Mouse (Mus musculus) liver, embryonic 16.5 days (tissue): ENCODE results near the gene Emilin2. TPM values are rescaled to one million over a fixed set of nuclear protein-coding genes. Genes with fewer than 3 reads are reported as not detected.

Source experiments
- ATAC-seq: fragments of 200-750 bp; cut with Nextera tagmentation; 2 replicates; pipeline ENCODE4 v1.8.0; 2017; ENCODE audit warnings: low read depth, mild to moderate bottlenecking, moderate number of reproducible peaks, moderate library complexity
- H3K27ac ChIP-seq: fragments of 300-500 bp; sonication (generic); 2 replicates; pipeline ENCODE4 v1.5.1; 2014; ENCODE audit warnings: mild to moderate bottlenecking, low read length
- H3K27me3 ChIP-seq: fragments of 300-500 bp; sonication (generic); 2 replicates; pipeline ENCODE4 v1.6.1; 2014; ENCODE audit warnings: low read depth, low read length, mixed read lengths; ENCODE audit not compliant: control insufficient read depth, insufficient read depth
- H3K36me3 ChIP-seq: fragments of 300-500 bp; sonication (generic); 2 replicates; pipeline ENCODE4 v1.6.1; 2014; ENCODE audit warnings: mild to moderate bottlenecking; ENCODE audit not compliant: control insufficient read depth, insufficient read depth
- H3K4me1 ChIP-seq: fragments of 300-500 bp; sonication (generic); 2 replicates; pipeline ENCODE4 v1.6.1; 2014; ENCODE audit warnings: low read depth, low read length, mixed read lengths; ENCODE audit not compliant: control insufficient read depth
- H3K4me2 ChIP-seq: fragments of 300-500 bp; sonication (generic); 2 replicates; pipeline ENCODE4 v1.6.1; 2014; ENCODE audit warnings: low read depth, low read length, mixed read lengths
- H3K4me3 ChIP-seq: fragments of 300-500 bp; sonication (generic); 2 replicates; pipeline ENCODE4 v1.5.1; 2014; ENCODE audit warnings: low read depth, mild to moderate bottlenecking, low read length
- H3K9ac ChIP-seq: fragments of 300-500 bp; sonication (generic); 2 replicates; pipeline ENCODE4 v1.6.1; 2014; ENCODE audit warnings: low read depth, low read length
- H3K9me3 ChIP-seq: fragments of 300-500 bp; sonication (generic); replicated peaks from 2 replicates; pipeline ENCODE4 v1.6.1; 2016; ENCODE audit warnings: low read length; ENCODE audit not compliant: control insufficient read depth
- WGBS: fragments of 180-500 bp; shearing (Covaris S2); extraction: QIAGEN DNeasy Blood & Tissue Kit; methylation state at CpG from one replicate; pipeline ENCODE4 v1.1.7; 2014; ENCODE audit not compliant: insufficient replicate concordance; 5-methylcytosine and 5-hydroxymethylcytosine counted together
- polyA plus RNA-seq: library from polyadenylated mRNA; unstranded; fragments of >200 nt; fragmentation: Nextera tagmentation; extraction: Ambion mirVana; gene quantifications from 2 replicates; pipeline ENCODE4 v1.2.1, GENCODE M21; 2015

The Emilin2 gene
- polyA plus RNA-seq, 1 experiment from 2014 or later = 20.0 TPM

GRCm38 (mm10) chr17:71291897-71292420 is 19.8 kb downstream of the Emilin2 start:
- Histone ChIP-seq H3K9me3 (no peaks in the 10 kb centered on the region), H3K4me2 (0 out of 2 replicates have a peak overlapping the region, but pooled peaks have one; percentile 43), H3K27me3 (no peaks in the 10 kb centered on the region), H3K4me3 (no peak overlapping the region), H3K27ac (peak overlapping the region; percentile 93), H3K9ac (no peak overlapping the region), H3K36me3 (no peaks in the 10 kb centered on the region), H3K4me1 (peaks cover 79% of the 10 kb centered on the region)
- ATAC-seq = no peak
- WGBS = 45% methylated on average over 6 of the region's 6 CpGs

DNA sequence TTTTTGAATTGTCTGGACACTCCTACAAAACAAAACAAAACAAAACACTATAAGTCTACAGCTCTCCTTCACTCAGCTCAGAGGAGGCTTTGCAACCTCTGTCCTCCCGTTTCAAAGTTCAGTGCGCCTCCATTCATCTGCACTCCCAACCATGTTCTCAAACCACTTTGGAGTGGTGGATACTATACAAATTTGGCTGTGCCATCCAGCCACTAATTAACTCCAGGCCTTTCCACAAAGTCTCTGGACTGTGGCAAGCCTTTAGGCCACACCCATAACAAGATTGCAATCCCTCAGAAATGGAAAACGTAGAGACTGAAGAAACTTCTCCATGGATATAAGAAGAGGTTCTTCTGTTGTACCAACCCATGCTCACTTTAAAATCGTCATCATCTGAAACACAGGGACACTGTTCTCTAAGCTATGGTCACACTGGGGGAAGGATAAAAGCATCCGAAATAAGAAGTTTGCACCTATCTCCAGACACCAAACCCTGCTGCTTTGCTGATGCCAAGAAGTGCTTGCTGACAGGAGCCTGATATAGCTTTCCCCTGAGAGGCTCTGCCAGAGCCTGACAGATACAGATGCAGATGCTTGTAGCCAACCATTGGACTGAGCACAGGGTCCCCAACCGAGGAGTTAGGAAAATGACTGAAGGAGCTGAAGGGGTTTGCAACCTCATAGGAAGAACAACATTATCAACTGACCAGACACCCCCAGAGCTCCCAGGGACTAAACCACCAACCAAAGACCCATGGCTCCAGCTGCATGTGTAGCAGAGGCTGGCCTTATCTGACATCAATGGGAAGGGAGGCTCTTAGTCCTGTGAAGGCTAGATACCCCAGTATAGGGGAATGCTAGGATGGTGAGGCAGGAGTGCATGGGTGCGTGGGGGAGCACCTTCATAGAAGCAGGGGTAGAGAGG is 21.0 kb downstream of the Emilin2 start:
- ATAC-seq = peak; percentile 84
- H3K27me3 ChIP-seq = no peaks in the 10 kb centered on the region
- no peaks in the 10 kb centered on the region for H3K36me3 ChIP-seq
- H3K4me2 ChIP-seq = peak overlapping the region; percentile 43
- peaks cover 88% of the 10 kb centered on the region for H3K4me1 ChIP-seq
- H3K4me3 ChIP-seq = no peak overlapping the region
- peak overlapping the region; percentile 93 for H3K27ac ChIP-seq
- H3K9ac ChIP-seq = peak overlapping the region; percentile 23; the same call in 1 of the 2 replicates
- no peaks in the 10 kb centered on the region for H3K9me3 ChIP-seq
- 31% methylated on average over 7 of the region's 7 CpGs for WGBS

DNA sequence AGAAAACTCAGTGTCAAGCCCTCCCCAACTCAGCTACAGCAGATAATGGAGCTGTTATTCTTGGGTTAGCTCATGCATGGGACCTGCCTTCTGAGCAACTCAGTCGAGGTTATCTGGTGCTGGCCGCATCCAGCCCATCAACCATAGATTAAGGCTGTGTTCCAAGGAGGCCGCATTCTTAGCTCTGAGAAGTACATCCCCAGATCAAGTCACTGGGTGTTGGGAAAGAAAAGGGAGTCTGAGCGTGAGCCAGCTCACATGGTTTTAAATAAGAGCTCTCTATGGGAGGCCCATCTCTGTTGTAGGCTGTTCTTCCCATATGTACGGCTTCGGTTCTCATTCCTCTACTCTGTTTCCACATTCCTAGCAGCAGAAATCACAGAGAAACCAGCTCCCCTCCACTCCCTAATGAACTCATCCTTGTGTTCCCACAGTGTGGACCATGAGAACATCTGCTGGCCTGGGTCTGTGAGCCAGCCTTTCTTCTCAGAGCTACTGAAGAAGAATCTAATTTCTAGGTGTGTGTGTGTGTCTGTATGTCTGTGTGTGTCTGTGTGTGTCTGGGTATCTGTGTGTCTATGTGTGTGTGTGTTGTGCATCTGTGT is 22.1 kb downstream of the Emilin2 start:
- Histone ChIP-seq H3K4me2 (peak overlapping the region; percentile 7; the same call in 1 of the 2 replicates), H3K27me3 (no peaks in the 10 kb centered on the region), H3K36me3 (no peaks in the 10 kb centered on the region), H3K4me3 (no peak overlapping the region), H3K9me3 (no peaks in the 10 kb centered on the region), H3K9ac (peak overlapping the region; percentile 33; the same call in 1 of the 2 replicates), H3K27ac (peak overlapping the region; percentile 93), H3K4me1 (peaks cover 92% of the 10 kb centered on the region)
- WGBS = 36% methylated on average over 6 of the region's 6 CpGs
- peak; percentile 61 for ATAC-seq

GRCm38 (mm10) chr17:71288808-71289548 is 22.8 kb downstream of the Emilin2 start:
- Histone ChIP-seq H3K36me3 (no peaks in the 10 kb centered on the region), H3K9me3 (no peaks in the 10 kb centered on the region), H3K27me3 (no peaks in the 10 kb centered on the region), H3K4me2 (no peak overlapping the region), H3K4me1 (peaks cover 88% of the 10 kb centered on the region), H3K9ac (no peak overlapping the region), H3K4me3 (no peak overlapping the region), H3K27ac (peak overlapping the region; percentile 93)
- 67% methylated on average over 10 of the region's 10 CpGs for WGBS
- ATAC-seq = no peak

DNA sequence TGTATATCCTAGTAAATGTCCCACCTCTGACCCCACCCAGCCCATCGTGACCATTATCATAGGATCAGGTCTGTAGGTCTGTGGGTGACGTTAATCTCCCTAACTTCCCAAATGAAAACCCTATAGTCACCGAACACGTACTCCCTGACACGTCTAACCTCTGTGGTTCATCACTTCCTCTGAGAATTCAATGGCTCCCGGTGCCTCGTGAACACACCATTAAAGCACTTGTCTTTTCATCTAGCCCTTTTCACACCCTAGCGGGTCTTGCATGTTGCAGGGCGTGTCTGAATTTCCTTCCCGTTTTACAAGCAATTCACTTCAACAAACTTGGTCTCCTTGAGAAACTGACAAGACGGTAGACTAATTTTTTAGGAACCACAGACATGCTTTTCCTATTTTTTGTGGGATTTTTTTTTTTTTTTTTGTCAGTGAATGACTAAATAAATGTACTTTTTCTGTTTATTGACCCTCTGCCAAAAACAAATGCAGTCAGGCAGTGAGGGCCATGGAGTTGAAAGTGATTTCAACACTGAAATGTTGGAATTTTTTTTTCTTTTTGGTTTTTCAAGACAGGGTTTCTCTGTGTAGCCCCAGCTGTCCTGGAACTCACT is 23.5 kb downstream of the Emilin2 start:
- H3K4me1 ChIP-seq = peaks cover 81% of the 10 kb centered on the region

GRCm38 (mm10) chr17:71287586-71287985 is 24.2 kb downstream of the Emilin2 start:
- Histone ChIP-seq H3K36me3 (no peaks in the 10 kb centered on the region), H3K27me3 (no peaks in the 10 kb centered on the region), H3K4me1 (peaks cover 74% of the 10 kb centered on the region), H3K27ac (no peak overlapping the region), H3K9me3 (no peaks in the 10 kb centered on the region), H3K4me2 (no peak overlapping the region), H3K9ac (no peak overlapping the region), H3K4me3 (no peak overlapping the region)
- no peak for ATAC-seq
- WGBS = 81% methylated on average over 7 of the region's 7 CpGs

More for the DNA sequence above, 23.5 kb downstream of the Emilin2 start:
- Histone ChIP-seq H3K4me3 (no peak overlapping the region), H3K36me3 (no peaks in the 10 kb centered on the region), H3K27ac (peak overlapping the region; percentile 93), H3K9ac (no peak overlapping the region), H3K27me3 (no peaks in the 10 kb centered on the region), H3K4me2 (0 out of 2 replicates have a peak overlapping the region, but pooled peaks have one; percentile 14), H3K9me3 (no peaks in the 10 kb centered on the region)
- no peak for ATAC-seq
- 18% methylated on average over 11 of the region's 11 CpGs for WGBS

- peak overlapping the region; percentile 71 for H3K27ac ChIP-seq
- no peak overlapping the region for H3K4me3 ChIP-seq
- H3K9ac ChIP-seq = peak overlapping the region; percentile 26
- H3K27me3 ChIP-seq = no peaks in the 10 kb centered on the region
- H3K4me1 ChIP-seq = peaks cover 58% of the 10 kb centered on the region
- H3K4me2 ChIP-seq = no peak overlapping the region
- WGBS = 29% methylated on average over 6 of the region's 6 CpGs
- H3K36me3 ChIP-seq = no peaks in the 10 kb centered on the region
- H3K9me3 ChIP-seq = no peaks in the 10 kb centered on the region
- ATAC-seq = peak; percentile 57
These were observed 25.8 kb downstream of the Emilin2 start for GRCm38 (mm10) chr17:71285929-71286328.

GRCm38 (mm10) chr17:71284890-71285289 is 26.9 kb downstream of the Emilin2 start:
- peak; percentile 40 for ATAC-seq
- Histone ChIP-seq H3K4me3 (no peak overlapping the region), H3K4me1 (peaks cover 53% of the 10 kb centered on the region), H3K9me3 (no peaks in the 10 kb centered on the region), H3K27me3 (no peaks in the 10 kb centered on the region), H3K4me2 (peak overlapping the region; percentile 7), H3K36me3 (no peaks in the 10 kb centered on the region), H3K9ac (peak overlapping the region; percentile 16), H3K27ac (peak overlapping the region; percentile 54; the same call in 1 of the 2 replicates)
- 13% methylated on average over 6 of the region's 6 CpGs for WGBS
